Mouse (Mus musculus) duodenum, adult 2 months (tissue): ENCODE measurements around the gene Neto2. TPM values are rescaled to one million over a fixed set of nuclear protein-coding genes. Genes with fewer than 3 reads are reported as not detected.

ENCODE experiments used
- polyA plus RNA-seq: library from polyadenylated mRNA; depleted of rRNA; stranded (reverse); fragments of >200 nt; gene quantifications from 2 replicates; pipeline ENCODE4 v1.2.3, GENCODE M21; 2012; ENCODE audit warnings: low replicate concordance; rRNA removed

Gene Neto2
- polyA plus RNA-seq: 0.09 TPM in 1 of 2 replicates, not detected in the other

DNA sequence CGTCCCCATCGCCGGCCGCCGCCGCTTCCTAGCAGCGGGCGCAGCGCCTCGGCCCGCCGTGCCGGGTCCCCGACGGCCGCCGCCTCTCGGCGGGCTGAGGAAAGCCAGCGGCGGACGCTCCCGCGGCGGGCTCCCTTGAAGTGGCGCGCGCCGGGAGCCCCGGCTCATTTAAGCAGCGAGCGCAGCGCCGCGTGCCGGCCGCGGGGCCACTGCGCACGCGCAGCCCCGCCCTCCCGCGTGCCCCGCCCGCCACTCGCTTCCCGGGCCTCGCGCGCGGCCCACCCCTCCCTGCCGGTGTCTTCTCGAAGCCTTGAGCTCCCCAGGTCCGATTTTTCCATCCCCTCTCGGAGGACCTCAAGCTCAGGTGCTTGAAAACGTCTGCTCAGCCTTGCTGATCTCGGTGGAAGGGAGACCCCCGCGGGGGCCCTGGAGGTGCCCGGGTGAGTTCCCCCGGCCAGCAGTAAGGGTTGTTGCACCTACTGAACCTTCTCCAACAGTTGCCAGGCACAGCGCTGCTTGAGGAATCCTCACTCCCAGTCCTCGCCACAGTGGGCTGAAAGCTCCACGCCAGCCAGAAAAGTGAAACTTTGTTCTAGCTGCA is at the start of gene Neto2:
Neto2 (minus strand) TSS at position 174 of the 601 bp plus-strand sequence.

Other genes starting within 250 kb of the Neto2 start
- 5.8 and 11.7 TPM in 2 replicates for gene Gpt2, start 208.3 kb downstream of the Neto2 start, polyA plus RNA-seq
- gene Dnaja2, start 145.6 kb downstream of the Neto2 start, polyA plus RNA-seq: 3.0 and 5.0 TPM in 2 replicates
- gene Itfg1, start 140.0 kb upstream of the Neto2 start, polyA plus RNA-seq: 10.5 and 10.7 TPM in 2 replicates
- 1.2 and 1.4 TPM in 2 replicates for gene Phkb, start 140.0 kb upstream of the Neto2 start, polyA plus RNA-seq